Mouse (Mus musculus): ENCODE results near the gene Hesx1. TPM values are rescaled to one million over a fixed set of nuclear protein-coding genes. Genes with fewer than 3 reads are reported as not detected.
"Not testable (repeated sequence)": the region's sequence is repeated elsewhere in the genome, so short reads cannot be mapped to it uniquely, and the experiment has no call there.

Gene Hesx1
- total RNA-seq (2021) = not detected

GRCm38 (mm10) chr14:26994211-26994741, at the start of gene Hesx1:
TSS of gene Hesx1 (plus strand) at chr14:26994416.
- no peak for DNase-seq

- not testable (repeated sequence) for DNase-seq
These were observed 38.1 kb upstream of the Hesx1 start for GRCm38 (mm10) chr14:26956139-26956538.

- DNase-seq = no peak
These were observed 33.7 kb upstream of the Hesx1 start for GRCm38 (mm10) chr14:26960518-26960917.

GRCm38 (mm10) chr14:26969164-26969563, 25.1 kb upstream of the Hesx1 start:
- no peak for DNase-seq

GRCm38 (mm10) chr14:26969856-26970407, 24.3 kb upstream of the Hesx1 start:
- DNase-seq = peak; percentile 63 to 74

GRCm38 (mm10) chr14:26970439-26970932, 23.7 kb upstream of the Hesx1 start:
- peak; percentile 93 to 96 for DNase-seq

- no peak for DNase-seq
These were observed 23.0 kb upstream of the Hesx1 start, which contains the start of gene Appl1 for GRCm38 (mm10) chr14:26971106-26971789. TSS of gene Appl1 (minus strand) at chr14:26971232.

- DNase-seq = no peak
These were observed 21.1 kb upstream of the Hesx1 start for GRCm38 (mm10) chr14:26973089-26973488.

- DNase-seq = no peak
These were observed 18.7 kb upstream of the Hesx1 start for GRCm38 (mm10) chr14:26975490-26975889.

- DNase-seq = no peak
These were observed 18.0 kb upstream of the Hesx1 start for GRCm38 (mm10) chr14:26976212-26976611.

- no peak for DNase-seq
These were observed 16.7 kb upstream of the Hesx1 start for GRCm38 (mm10) chr14:26977500-26977899.

GRCm38 (mm10) chr14:26979808-26980207, 14.4 kb upstream of the Hesx1 start:
- DNase-seq = no peak

- no peak for DNase-seq
These were observed 13.2 kb upstream of the Hesx1 start for GRCm38 (mm10) chr14:26981021-26981420.

- no peak for DNase-seq
These were observed 12.6 kb upstream of the Hesx1 start for GRCm38 (mm10) chr14:26981494-26982149.

- no peak for DNase-seq
These were observed 12.1 kb upstream of the Hesx1 start for GRCm38 (mm10) chr14:26982150-26982530.

GRCm38 (mm10) chr14:26988694-26989093, 5.5 kb upstream of the Hesx1 start:
- no peak for DNase-seq

- no peak for DNase-seq
These were observed 2.6 kb upstream of the Hesx1 start for GRCm38 (mm10) chr14:26991622-26992021.

- DNase-seq = no peak
These were observed 789 bp upstream of the Hesx1 start for GRCm38 (mm10) chr14:26993427-26993826.

- no peak for DNase-seq
These were observed 2.0 kb downstream of the Hesx1 start for GRCm38 (mm10) chr14:26996257-26996656.

- DNase-seq = no peak
These were observed 6.2 kb downstream of the Hesx1 start for GRCm38 (mm10) chr14:27000386-27000785.

GRCm38 (mm10) chr14:27004906-27005305, 10.7 kb downstream of the Hesx1 start:
- no peak for DNase-seq

- no peak for DNase-seq
These were observed 11.7 kb downstream of the Hesx1 start for GRCm38 (mm10) chr14:27005937-27006336.

- no peak for DNase-seq
These were observed 17.3 kb downstream of the Hesx1 start for GRCm38 (mm10) chr14:27011561-27011960.

Measured in layer of hippocampus, postnatal 36 days (tissue).